Mouse (Mus musculus) layer of hippocampus, adult 8-10 months (tissue): ENCODE data around the gene Gm5089. TPM values are rescaled to one million over a fixed set of nuclear protein-coding genes. Genes with fewer than 3 reads are reported as not detected.
A peak's percentile ranks its signal among the peaks of the same experiment; 100 is the strongest.

Source experiments
- DNase-seq, 2 experiments: peaks; one replicate each; pipeline ENCODE4 v3.0.0; 2022; ENCODE audit warnings: low spot score in 2 of 2
- total RNA-seq, 4 experiments: library from RNA; stranded (reverse); gene quantifications; 2 replicates each; pipeline ENCODE4 v1.2.4; 2022

Gene Gm5089
- total RNA-seq: under 1 TPM; 0.32 to 0.92 (median 0.55) TPM

DNA sequence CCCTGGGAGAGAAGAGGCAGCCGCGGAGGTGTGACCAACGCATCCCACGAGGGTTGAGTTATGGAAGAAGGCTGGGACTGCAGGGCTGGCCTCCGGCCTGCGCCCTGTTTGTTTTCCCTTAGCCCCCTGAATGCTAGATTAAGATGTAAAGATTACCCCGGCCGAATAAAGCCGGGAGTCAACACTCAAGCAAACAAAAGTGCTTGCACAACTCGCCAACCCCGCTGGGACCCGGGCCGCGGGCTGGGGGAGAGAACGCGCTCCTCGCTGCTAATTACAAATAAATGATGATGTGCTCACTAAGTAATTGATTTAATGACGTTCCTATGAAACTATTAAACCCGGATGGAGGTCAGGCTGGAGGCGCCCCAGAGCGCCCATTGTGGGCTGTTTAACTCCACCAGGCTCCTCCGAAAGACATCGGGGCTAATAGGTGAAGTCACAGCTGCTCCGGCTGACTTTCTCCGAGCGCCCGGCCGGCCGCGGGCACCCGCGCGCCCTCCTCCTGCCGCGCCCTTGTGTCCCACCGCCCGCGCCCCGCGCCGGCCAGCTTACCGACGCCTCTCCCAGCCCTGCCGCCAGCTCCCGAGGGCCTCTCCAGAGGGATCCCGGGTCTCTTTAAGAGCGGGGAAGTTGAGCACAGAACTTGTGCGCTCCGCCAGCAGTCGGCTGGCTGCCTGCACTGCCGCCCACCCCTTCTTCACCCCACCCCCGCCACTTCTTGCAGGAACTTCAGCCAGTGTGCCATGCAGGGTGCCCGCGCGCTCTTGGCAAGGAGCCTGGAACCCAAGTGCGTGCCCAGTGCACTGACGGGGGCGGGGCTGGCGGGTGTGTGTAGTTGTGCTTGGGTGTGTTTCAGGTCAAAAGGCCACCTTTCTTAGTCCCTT lies at the start of gene Gm5089:
Gene Gm5089, minus strand, starts transcription at position 620 of the 887 bp plus-strand sequence.
- DNase-seq: peak in 1 of 2 experiments; percentile 43

DNA sequence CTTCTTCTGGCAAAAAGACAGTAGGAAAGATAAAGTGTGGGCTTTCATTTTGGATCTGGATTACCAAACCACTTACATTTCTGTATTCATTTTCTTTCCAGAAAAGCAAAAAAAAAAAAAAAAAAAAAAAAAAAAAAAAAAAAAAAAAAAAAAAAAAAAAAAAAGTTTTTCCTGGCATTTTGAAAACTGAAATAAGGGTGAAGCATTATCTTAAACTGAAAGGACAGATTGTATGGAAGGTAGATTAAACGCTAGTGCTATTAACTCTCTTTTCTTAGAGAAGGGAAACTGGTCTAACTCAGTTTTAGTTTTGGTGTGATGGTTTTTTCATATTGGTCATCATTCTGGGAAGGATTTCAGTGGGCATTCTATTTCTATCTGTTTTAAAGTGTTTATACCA lies 41.1 kb upstream of the Gm5089 start:
- DNase-seq: no peak

DNA sequence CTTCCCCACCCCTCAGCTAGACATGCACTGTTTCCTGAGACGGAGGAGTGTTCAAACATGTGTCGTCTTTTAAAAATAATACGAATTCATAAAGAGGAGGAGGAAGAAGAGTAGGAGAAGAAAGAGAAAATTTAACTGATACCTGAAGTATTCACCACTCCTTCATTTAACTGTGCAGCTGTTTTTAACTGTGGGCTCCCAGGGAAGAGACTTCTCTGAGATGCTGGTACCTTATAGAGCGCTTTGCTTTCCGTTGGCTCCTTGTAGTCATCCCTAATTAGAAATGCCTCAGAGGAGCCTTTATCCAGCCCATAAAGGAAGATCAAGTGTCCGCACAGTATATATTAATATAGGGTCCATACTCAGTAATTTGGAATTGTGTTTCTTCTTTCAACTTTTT lies 40.6 kb upstream of the Gm5089 start:
- no peak for DNase-seq

DNA sequence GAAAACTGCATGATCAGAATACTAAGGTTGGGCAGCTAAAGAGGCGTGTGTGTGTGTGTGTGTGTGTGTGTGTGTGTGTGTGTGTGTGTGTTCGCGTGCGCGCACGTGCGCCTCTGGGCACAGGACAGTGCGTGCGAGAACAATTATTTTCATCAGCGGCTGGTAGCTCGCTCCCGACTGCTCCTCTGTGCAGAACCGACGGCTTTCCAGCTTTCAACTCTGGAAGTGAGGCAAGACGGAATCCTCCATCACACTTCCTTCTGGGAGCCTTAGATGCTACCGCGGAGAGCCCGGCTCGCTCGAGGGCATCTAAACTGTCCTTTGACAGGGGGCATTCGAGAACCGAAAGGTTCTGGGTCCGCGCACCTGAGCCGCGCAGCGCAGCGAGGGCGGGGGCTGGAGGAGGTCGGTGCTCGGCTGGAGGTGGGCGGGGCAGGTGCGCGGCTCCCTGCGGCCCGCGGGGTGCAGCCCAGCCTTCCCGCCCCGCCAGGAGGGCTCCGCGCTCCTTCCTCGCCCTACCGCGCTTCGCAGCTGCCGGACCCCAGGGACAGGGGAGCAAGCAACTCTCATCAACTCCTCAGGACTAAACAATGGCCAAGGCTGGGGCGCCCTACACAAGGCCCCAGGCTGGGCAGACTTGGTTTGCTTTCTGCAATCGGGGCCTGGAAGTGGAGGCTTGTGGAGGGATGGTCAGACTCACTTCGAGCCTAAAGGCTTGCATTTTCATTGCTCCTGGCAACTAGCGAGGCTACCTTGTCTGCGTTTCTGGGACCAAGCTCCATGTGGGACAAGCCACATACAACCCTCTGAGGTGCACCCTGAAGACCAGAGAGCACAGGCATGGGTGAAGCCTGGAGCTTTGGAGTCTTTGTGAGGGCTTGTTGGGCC lies 39.8 kb upstream of the Gm5089 start, which contains the start of gene Gm10837:
Gene Gm10837, plus strand, starts transcription at position 146 of the 888 bp plus-strand sequence.
- no peak for DNase-seq

DNA sequence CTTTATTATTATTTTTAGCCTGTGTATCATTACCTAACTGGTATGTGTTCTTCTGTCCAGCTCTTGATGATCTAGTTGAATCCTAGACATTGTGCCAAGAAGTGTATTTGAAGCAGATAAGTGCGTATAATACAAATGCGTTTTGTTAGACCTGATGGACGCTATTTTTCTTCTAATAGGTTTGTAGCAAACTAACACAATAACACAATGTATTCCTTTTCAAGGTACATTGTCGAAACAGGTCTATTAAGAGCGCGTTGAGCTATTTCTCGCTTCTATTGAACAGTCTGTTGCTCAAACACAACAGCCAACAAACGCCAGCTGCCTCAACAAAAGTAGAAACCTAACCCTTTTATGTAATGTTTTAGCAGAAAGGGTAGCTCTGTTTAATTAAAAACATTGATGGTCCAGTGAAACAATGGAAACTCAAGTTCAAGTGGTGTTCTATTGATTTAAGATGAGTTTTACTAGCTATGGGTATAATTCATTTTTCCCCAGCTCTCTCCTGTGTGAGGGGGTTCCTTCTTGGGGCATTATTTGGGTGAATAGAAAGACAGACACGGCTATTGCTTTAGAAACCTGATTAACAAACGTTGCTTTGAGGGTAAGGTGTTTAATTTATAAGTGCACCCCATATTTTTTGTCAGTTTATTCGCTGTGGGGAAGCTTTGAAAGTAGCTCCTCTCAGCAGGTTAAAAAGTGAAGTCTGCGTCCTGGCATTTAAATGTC lies 38.9 kb upstream of the Gm5089 start:
- DNase-seq: no peak

DNA sequence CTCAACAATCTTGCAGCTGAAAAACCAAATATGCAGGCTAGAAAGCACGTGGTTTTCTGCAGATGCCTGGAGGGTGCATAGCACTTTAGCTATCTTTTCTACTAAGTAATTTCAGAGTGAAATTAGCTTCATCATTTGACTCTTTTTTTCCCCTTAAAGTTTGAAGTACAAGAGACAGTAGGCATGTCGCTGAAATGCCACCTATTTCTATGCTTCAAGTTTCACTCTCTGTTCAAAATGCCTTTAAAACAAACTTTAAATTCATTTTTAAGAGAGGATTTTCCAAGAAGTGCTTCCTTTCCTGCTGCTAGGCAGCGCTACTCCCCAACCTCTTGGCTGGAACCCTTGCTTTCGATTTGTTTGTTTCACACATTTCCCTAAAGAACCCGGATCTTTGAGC lies 38.1 kb upstream of the Gm5089 start:
- DNase-seq: no peak

DNA sequence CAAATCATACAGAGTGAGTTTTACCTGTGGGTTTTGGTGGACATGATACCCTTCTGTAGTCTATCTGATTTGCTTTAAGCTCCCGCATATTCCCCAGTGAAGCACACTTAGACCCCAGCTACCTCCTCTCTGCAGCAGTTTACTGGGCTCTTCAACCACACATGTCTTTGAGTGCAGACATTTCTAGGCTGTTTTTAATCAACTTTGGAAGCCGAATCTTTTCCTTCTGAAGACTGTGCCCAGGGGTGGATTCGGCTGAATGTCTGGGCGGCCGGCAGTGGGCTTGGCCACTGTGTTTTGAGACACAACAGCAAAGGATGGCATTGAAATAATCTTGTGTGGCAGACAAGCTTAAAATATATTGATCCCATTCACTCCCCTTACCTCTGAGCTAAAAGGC lies 36.5 kb upstream of the Gm5089 start:
- DNase-seq: no peak

DNA sequence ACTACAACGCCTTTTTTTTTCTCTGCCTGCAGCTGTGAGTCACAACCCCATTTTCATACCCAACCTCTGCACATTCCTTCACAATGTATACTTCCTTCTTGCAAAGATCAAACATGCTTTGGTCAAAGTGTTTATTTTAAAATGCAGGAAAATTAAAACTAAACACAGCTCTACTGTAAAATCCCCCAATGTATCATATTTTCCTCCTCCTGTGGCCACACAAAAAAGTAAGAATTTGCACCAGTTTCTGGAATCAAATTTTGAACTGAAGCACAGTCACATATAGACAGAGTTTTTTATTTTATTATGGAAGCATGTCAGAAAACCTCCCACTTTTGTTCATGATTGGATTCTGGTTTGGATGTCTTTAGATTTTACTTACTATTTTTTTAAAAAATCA lies 35.7 kb upstream of the Gm5089 start:
- no peak for DNase-seq

DNA sequence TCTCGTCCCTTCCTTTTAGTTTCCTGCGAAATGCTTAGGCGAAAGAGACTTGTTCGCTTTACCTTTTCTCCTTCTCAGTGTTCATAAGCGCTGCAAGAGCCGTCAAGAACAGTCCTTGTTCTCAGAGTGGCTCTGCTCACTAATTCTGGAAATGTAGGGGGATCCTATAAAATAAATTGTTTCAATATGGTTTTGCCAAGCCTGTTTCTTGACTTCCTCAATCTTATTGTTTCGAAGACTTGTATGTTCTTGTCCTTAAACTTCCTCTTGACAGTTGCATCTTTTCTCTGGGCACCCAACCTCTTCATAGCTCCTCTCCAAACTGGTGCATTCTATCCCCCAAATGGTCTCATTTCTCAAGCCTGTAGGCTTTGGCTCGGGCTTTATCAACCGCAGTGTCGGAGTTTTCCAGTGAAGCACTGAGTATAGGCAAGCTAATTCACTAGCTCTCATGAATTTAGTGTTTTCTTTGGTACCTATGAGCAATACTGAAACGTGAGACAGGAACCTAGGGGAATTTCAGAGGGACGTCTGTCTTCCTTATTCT lies 34.8 kb upstream of the Gm5089 start:
- no peak for DNase-seq

DNA sequence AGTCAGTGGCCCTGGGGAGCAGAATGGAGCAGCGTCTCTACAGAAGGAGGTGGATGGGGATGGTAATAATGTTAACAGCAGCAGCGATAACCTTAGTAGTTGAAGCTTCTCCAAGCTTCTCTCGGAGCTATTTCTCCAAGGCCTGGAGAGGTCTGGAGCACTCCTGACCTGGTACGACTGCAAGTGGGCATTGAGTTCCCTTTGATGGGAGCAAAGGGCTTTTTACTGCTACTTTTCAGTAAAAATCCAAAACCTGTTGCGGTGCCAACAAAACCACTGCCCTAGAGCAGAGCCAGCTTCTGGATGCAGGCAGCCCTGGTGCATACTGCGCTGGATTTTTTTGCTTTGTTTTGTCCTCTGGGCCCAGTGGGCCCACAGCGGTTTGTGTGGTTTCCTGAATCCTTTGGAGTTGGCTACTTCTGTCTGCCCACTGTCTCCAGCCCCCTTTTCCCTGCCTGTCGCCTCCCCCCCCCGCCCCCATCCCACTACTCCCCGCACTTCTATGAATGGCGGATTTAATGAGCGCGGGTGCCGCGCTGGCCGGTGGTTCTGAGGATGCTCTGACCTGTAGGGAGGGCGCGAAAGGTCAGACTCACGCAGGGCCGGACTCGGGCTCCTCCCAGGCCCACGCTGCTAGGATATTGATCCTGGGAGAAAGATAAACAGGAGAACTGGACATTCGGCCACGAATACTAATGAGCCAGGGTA lies 34.1 kb upstream of the Gm5089 start:
- no peak for DNase-seq

DNA sequence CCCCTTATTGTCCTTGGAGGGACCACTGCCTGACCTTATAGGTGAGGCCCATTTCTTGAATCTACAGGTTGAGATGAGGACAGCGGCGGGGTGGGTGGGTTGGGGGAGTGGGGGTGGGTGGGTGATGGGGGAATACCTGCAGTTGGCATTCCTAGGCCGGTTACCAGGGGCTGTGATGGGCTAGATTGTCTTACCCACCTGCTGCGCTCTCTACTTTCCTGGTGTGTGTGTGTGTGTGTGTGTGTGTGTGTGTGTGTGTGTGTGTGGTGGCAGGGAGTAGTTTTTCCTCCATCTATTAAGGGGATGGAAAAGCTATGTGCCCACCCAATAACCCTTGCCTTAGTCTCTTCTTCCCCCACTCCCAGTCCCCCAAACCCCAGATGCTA lies 33.5 kb upstream of the Gm5089 start:
- no peak for DNase-seq

DNA sequence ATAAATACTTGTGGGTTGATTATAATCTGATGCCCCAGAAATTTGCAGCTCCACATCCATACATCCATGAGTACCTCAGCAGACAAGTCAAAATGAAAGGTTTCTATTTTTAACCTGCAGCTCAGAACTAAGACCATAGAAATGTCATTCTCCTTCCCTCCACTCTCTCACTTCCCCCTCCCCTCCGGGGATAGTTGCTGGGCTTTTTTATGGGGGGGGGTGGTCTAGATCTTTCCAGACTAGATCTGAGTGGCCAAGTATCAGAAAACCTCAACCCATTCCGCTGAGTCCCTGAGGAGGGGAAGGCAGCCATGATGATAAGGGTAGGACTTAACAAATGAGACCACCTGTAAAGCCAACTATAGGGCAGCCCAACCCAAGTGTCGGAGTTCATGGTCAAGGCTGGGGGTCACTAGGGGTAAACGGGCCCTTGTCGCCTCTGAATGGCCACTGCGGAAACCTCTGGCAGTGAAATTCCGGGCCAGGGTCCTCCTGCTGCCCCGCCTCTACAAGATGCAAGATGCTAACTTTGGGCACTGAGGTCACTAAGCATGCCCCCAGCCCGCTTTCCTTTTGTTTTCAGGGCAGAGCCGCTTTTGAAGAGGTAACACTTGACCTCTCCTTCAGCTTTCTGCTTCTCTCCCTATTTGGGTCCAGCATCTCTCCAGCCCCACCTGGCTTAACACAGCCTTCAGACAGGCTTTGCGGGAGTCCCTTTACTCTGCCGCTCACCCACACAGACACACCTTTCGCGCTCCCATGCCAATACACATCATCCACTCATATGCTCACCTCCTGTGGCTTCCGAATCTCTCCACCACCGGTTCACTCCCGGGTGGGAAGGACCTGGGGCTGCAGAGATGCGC lies 32.9 kb upstream of the Gm5089 start:
- DNase-seq: no peak

DNA sequence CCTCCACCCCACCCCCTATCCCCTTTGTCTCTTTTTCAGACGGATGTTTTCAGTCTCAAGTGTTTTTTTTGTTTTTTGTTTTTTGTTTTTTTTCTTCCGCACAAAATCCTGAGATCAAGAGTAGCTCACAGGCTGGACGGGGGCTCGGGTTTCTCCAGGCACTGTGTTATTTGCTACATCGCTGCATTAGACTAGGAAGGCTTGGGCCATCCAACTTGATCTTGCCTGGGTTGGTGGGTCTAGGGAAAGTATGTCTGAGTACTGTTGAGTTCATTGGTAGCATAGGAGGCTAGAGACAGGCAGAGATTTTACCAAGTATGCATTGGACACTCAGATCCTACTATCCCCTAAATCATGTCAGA lies 32.1 kb upstream of the Gm5089 start:
- no peak for DNase-seq

DNA sequence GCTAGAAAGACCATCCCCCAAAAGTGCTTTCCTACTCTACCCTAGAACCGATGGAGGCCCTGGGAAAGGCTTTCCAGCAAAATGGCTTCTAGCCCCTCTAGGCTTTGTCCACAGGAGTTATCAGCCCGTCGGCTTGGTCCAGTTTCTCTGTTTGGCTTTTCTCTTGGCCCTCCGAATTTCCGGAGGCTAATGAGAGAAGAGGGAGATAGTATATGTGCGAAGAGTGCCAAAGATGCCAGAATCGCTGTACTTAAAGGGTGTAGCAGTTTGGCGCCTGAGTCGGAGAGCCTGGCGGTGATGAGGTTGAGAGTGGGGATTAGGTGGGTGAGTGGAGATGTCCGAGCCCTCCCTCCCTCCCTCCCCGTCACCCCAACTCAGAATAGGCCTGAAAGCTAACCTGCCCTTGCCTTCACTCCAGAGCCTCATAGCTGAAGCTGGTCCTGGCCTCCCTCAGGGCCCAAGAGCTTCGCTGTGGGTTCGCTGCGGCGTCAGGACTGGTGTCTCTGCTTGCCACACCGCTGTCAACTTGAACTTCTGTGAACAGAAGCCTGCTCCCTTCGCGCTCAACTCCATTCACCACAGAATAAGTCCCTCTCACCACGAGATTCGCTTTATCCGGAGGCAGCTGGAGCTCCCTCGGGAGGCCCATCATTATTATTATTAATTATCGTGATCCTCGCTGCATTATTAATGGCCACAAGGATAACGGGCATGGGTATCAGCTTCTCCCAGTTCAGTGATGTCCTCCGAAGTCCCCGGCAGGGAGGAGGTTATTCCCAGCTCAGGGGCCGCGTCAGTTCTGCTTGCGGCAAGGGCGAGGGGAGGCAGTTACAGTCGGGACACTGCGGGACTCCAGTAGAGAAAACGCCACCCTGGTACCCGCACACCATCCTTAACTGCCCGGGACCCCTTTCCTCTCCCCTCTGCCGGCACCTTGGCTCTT lies 31.4 kb upstream of the Gm5089 start:
- no peak for DNase-seq

DNA sequence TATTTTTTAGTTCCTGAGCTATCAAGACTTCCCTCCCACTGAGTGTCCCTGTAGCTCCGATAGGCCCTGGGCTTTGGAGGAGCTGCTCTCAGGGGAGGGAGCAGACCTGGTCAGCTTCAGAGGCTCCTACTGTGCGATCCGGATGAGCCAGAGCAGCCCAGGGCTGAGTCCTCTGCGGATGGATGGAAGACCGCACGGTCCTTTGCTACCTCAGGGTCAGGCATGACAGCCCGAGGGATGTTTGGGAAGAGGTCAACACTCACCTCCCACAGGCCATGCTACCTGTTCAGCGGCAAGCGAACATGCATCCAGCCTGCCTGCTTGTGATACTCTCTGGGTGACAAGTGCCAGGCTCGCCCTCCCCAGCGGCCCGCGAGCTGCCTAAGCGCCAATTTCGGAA lies 30.3 kb upstream of the Gm5089 start:
- DNase-seq: no peak

DNA sequence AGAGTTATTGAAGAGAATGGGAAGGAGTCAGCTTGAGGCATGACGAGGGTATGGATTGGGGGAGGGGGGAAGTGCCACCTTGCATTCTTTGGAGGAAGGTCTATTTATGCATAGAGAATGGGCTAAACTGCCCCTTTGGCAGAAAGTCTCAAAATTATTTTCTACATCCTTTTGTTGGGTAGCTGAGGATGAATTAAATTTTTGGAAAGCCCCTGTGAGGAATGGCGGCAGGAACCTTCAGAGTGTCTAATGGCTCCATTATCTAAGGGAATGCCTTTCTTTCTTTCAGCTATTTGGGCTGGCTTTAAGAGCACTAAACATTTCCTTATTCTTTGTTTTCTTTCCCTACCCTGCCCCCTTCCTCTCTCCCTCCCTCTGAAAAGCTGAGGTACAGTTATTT lies 29.4 kb upstream of the Gm5089 start:
- DNase-seq: no peak

DNA sequence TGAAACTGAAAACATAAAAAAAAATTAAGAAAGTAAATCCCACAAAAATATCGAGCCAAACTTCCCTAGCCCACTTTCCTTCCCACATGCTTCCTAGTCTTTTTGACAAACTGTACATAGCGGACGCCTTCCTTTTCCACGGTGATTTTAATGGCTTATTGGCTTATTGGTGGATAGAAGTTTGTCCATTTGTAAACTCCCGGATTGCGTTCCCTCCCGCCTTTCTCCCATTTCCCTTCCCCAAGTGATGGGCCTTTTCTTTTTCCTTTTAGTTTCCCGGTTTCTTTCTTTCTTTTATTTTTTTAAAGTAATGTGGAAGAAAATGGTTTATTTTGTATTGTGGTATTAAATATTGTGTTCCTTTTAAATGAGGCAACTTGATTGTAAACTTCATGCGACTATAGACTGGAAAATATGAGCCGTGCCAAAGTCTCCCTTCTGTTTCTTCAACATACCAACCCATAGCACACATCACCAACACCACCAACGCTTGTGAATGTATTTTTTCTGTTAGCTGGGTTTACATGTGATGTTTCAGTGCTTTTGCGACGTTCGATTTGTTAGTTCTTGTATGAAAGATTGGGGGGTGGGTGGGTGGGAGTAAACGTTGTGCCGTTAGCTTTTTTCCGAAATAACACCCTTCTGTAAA lies 28.7 kb upstream of the Gm5089 start:
- DNase-seq: no peak

DNA sequence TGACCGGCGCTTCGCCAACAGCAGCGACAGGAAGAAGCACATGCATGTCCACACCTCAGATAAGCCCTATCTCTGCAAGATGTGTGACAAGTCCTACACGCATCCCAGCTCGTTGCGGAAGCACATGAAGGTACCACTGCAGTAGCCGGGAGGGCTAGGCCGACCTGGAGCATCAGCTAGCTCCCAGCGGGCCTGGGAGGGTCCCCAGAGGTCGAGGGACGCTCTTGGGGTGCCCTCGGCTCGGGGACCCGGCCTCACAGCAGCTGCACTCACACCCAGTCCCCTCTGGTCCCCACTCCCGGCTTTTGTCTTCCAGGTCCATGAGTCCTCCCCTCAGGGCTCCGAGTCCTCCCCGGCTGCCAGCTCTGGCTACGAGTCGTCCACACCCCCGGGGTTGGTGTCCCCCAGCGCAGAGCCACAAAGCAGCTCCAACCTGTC lies 27.7 kb upstream of the Gm5089 start:
- no peak for DNase-seq
